Comparison of ENCODE assay signal across 15 mouse cellular contexts in genomic region chr8:120423576-120423975, GRCm38 (mm10).
DNase-seq lines count a peak whose midpoint lies in the region; ATAC-seq and TF ChIP-seq lines count a peak whose summit lies in the region.
"Had no signal": no experiment of that assay in that cellular context is flagged by ENCODE, and none has a peak within 500 bp of the region (broad histone marks: within the 10 kb centered on the region; RNA-seq: fewer than 3 reads in every experiment).

No protein-coding gene starts in this region.

- H3K27ac ChIP-seq in hindbrain, embryonic 12.5 days: peak overlapping the region; percentile 97
- H3K27ac ChIP-seq in hindbrain, embryonic 16.5 days (ENCODE audit: low read depth, low read length): no peak overlapping the region
- no peak overlapping the region for H3K27ac ChIP-seq in MEL (ENCODE audit: control insufficient read depth, low read depth, low read length)
- H3K27ac ChIP-seq in embryonic facial prominence, embryonic 14.5 days (replicated peaks; ENCODE audit: low read depth, low read length): peak overlapping the region; percentile 81; the same call in 1 of the 2 replicates
- H3K27ac ChIP-seq in limb, embryonic 10.5 days: peak overlapping the region; percentile 78; the same call in 1 of the 2 replicates
- H3K27ac ChIP-seq: macrophage had no signal

- no peaks in the 10 kb centered on the region for H3K79me2 ChIP-seq in MEL (ENCODE audit: control insufficient read depth, insufficient read depth, low read length, poor library complexity)

- no peak for TF ChIP-seq POLR2A in MEL (IDR thresholded peaks at IDR 0.05; ENCODE audit: control insufficient read depth in 1 of 2, insufficient read depth in 1 of 2, low read depth in 1 of 2, low read length in 2 of 2, poor library complexity in 1 of 2)

- H3K4me1 ChIP-seq in hindbrain, embryonic 12.5 days: peaks cover 99% of the 10 kb centered on the region
- peaks cover 54% of the 10 kb centered on the region for H3K4me1 ChIP-seq in hindbrain, embryonic 16.5 days (ENCODE audit: control insufficient read depth, insufficient read depth, low read depth, low read length)
- peaks cover 13 to 48% of the 10 kb centered on the region in 2 experiments for H3K4me1 ChIP-seq in MEL (ENCODE audit: control insufficient read depth in 1 of 2, insufficient read depth in 2 of 2, low read length in 2 of 2)
- peaks cover 72% of the 10 kb centered on the region for H3K4me1 ChIP-seq in embryonic facial prominence, embryonic 14.5 days (ENCODE audit: control insufficient read depth, insufficient read depth, low read length)
- peaks cover 100% of the 10 kb centered on the region for H3K4me1 ChIP-seq in limb, embryonic 10.5 days

- no peak for ATAC-seq in hindbrain, embryonic 12.5 days (ENCODE audit: low FRiP score)
- ATAC-seq in hindbrain, embryonic 16.5 days: no peak
- no peak for ATAC-seq in embryonic facial prominence, embryonic 14.5 days (ENCODE audit: low read depth)

- no peak overlapping the region for H3K4me2 ChIP-seq in hindbrain, embryonic 12.5 days (replicated peaks)
- no peak overlapping the region for H3K4me2 ChIP-seq in hindbrain, embryonic 16.5 days (ENCODE audit: low read length)
- H3K4me2 ChIP-seq in embryonic facial prominence, embryonic 14.5 days (ENCODE audit: low read depth, low read length): no peak overlapping the region

- 35% methylated on average over 7 of the region's 7 CpGs for WGBS in hindbrain, embryonic 12.5 days
- 31% methylated on average over 7 of the region's 7 CpGs for WGBS in hindbrain, embryonic 16.5 days
- 34% methylated on average over 7 of the region's 7 CpGs for WGBS in embryonic facial prominence, embryonic 14.5 days
- 47% methylated on average over 7 of the region's 7 CpGs for WGBS in limb, embryonic 10.5 days

- no peaks in the 10 kb centered on the region for H3K36me3 ChIP-seq in hindbrain, embryonic 12.5 days
- H3K36me3 ChIP-seq in hindbrain, embryonic 16.5 days (ENCODE audit: control insufficient read depth, insufficient read depth, low read length): no peaks in the 10 kb centered on the region
- peaks cover 0 to 10% of the 10 kb centered on the region in 2 experiments; a peak in 2 of 4 replicates for H3K36me3 ChIP-seq in MEL (ENCODE audit: control insufficient read depth in 1 of 2, insufficient read depth in 2 of 2, low read length in 2 of 2)
- no peaks in the 10 kb centered on the region for H3K36me3 ChIP-seq in embryonic facial prominence, embryonic 14.5 days (ENCODE audit: control insufficient read depth, insufficient read depth, low read length)
- H3K36me3 ChIP-seq in limb, embryonic 10.5 days: no peaks in the 10 kb centered on the region

- TF ChIP-seq EP300 in MEL (IDR thresholded peaks at IDR 0.05; ENCODE audit: low read depth in 1 of 2, low read length in 2 of 2): no peak

- H3K27me3 ChIP-seq in hindbrain, embryonic 12.5 days: 0 out of 2 replicates have a peak, but pooled peaks cover 3% of the 10 kb centered on the region
- no peaks in the 10 kb centered on the region; the same call in 1 of the 2 replicates for H3K27me3 ChIP-seq in hindbrain, embryonic 16.5 days (replicated peaks; ENCODE audit: control insufficient read depth, insufficient read depth, low read length)
- H3K27me3 ChIP-seq in MEL (ENCODE audit: control insufficient read depth in 1 of 2, insufficient read depth in 2 of 2, low read length in 2 of 2): no peaks in the 10 kb centered on the region
- H3K27me3 ChIP-seq in embryonic facial prominence, embryonic 14.5 days (replicated peaks; ENCODE audit: control insufficient read depth, insufficient read depth, low read length): no peaks in the 10 kb centered on the region
- peaks cover 19% of the 10 kb centered on the region for H3K27me3 ChIP-seq in limb, embryonic 10.5 days (ENCODE audit: low read depth, poor library complexity, severe bottlenecking)

- H3K9ac ChIP-seq in hindbrain, embryonic 12.5 days: no peak overlapping the region
- no peak overlapping the region for H3K9ac ChIP-seq in hindbrain, embryonic 16.5 days (ENCODE audit: low read depth, low read length)
- no peak overlapping the region for H3K9ac ChIP-seq in MEL (ENCODE audit: control insufficient read depth, low read depth, low read length, poor library complexity, severe bottlenecking)
- no peak overlapping the region for H3K9ac ChIP-seq in embryonic facial prominence, embryonic 14.5 days (ENCODE audit: low read depth, low read length)

- TF ChIP-seq CTCF in MEL (IDR thresholded peaks at IDR 0.05 in 2 of 3, conservative IDR thresholded peaks at IDR 0.05 in 1 of 3; ENCODE audit: control insufficient read depth in 1 of 3, insufficient read depth in 1 of 3, low read depth in 2 of 3, low read length in 3 of 3, poor library complexity in 1 of 3, severe bottlenecking in 1 of 3): no peak

- no peaks in the 10 kb centered on the region for H3K9me3 ChIP-seq in hindbrain, embryonic 12.5 days (replicated peaks)
- H3K9me3 ChIP-seq in hindbrain, embryonic 16.5 days (ENCODE audit: control insufficient read depth, low read length): no peaks in the 10 kb centered on the region
- H3K9me3 ChIP-seq in MEL (replicated peaks; ENCODE audit: insufficient read depth, low read length): no peaks in the 10 kb centered on the region
- no peaks in the 10 kb centered on the region for H3K9me3 ChIP-seq in embryonic facial prominence, embryonic 14.5 days (ENCODE audit: control insufficient read depth, low read length)
- H3K9me3 ChIP-seq in limb, embryonic 10.5 days (replicated peaks): no peaks in the 10 kb centered on the region

- DNase-seq in MEL (ENCODE audit: low read depth, low spot score): peak; percentile 37
- DNase-seq in embryonic facial prominence, embryonic 14.5 days (ENCODE audit: low spot score): no peak
- no peak for DNase-seq in limb, embryonic 10.5 days (ENCODE audit: low spot score)
- DNase-seq in T-cell, adult 2 months (ENCODE audit: low spot score): no peak
- no peak for DNase-seq in urinary bladder, postnatal 25 days (ENCODE audit: low spot score)
- DNase-seq in c-Kit-positive CD71-positive TER-119-positive erythroid progenitor cells, embryonic 14.5 days (ENCODE audit: low spot score): no peak
- DNase-seq: adrenal gland, adult 2 months; cerebellum, postnatal 36 days; gastrocnemius, postnatal 36 days; heart, postnatal 10 days; kidney, adult 8-10 months; right cerebral cortex, adult 18-20 months had no signal

- H3K4me3 ChIP-seq in hindbrain, embryonic 12.5 days: no peak overlapping the region
- H3K4me3 ChIP-seq in hindbrain, embryonic 16.5 days (ENCODE audit: low read length): no peak overlapping the region
- H3K4me3 ChIP-seq in MEL (ENCODE audit: control insufficient read depth in 1 of 2, insufficient read depth in 1 of 2, low read depth in 2 of 2, low read length in 2 of 2): no peak overlapping the region
- no peak overlapping the region for H3K4me3 ChIP-seq in embryonic facial prominence, embryonic 14.5 days (ENCODE audit: low read depth, low read length)
- H3K4me3 ChIP-seq in limb, embryonic 10.5 days: no peak overlapping the region

- TF ChIP-seq RAD21 in MEL (IDR thresholded peaks at IDR 0.05; ENCODE audit: low read depth, low read length): no peak

TF ChIP-seq in MEL, 35 proteins besides CTCF, POLR2A, EP300 and RAD21:
- TF ChIP-seq USF2 (IDR thresholded peaks at IDR 0.05; ENCODE audit: borderline replicate concordance in 1 of 2, insufficient read depth in 1 of 2, low read depth in 1 of 2, low read length in 2 of 2) (no peak), CHD2 (IDR thresholded peaks at IDR 0.05; ENCODE audit: low read length) (no peak), MYC (IDR thresholded peaks at IDR 0.05; ENCODE audit: low read depth, low read length) (no peak), NELFE (IDR thresholded peaks at IDR 0.05; ENCODE audit: low read depth, low read length) (no peak), E2F4 (IDR thresholded peaks at IDR 0.05; ENCODE audit: borderline replicate concordance, low read depth, low read length) (no peak), HCFC1 (IDR thresholded peaks at IDR 0.05; ENCODE audit: low read depth, low read length) (no peak), BHLHE40 (IDR thresholded peaks at IDR 0.05; ENCODE audit: borderline replicate concordance, low read depth, low read length) (no peak)
TF ChIP-seq in MEL: peak in this region for 0.

Comparison
In these comparisons a context has a peak if more than half of its experiments do, and no peak if none do; other contexts are left out.
1. H3K27ac ChIP-seq: peak in hindbrain, embryonic 12.5 days (single experiment), embryonic facial prominence, embryonic 14.5 days (single experiment) and limb, embryonic 10.5 days (single experiment); none in hindbrain, embryonic 16.5 days (single experiment) and MEL (single experiment).